Mouse (Mus musculus): ENCODE measurements around the gene Gria1.

GRCm38 (mm10) chr11:57011691-57012039, 478 bp downstream of the Gria1 start:
- TF ChIP-seq CTCF (IDR thresholded peaks at IDR 0.05; ENCODE audit: low read depth) (no peak), EP300 (IDR thresholded peaks at IDR 0.05; ENCODE audit: low read depth) (no peak)

Data from heart, postnatal 0 days (tissue).